Mouse (Mus musculus): Measurements from ENCODE around the gene Arid5b. TPM values are rescaled to one million over a fixed set of nuclear protein-coding genes. Genes with fewer than 3 reads are reported as not detected.

Gene Arid5b
- polyA plus RNA-seq, 1 experiment: 8.6 TPM

DNA sequence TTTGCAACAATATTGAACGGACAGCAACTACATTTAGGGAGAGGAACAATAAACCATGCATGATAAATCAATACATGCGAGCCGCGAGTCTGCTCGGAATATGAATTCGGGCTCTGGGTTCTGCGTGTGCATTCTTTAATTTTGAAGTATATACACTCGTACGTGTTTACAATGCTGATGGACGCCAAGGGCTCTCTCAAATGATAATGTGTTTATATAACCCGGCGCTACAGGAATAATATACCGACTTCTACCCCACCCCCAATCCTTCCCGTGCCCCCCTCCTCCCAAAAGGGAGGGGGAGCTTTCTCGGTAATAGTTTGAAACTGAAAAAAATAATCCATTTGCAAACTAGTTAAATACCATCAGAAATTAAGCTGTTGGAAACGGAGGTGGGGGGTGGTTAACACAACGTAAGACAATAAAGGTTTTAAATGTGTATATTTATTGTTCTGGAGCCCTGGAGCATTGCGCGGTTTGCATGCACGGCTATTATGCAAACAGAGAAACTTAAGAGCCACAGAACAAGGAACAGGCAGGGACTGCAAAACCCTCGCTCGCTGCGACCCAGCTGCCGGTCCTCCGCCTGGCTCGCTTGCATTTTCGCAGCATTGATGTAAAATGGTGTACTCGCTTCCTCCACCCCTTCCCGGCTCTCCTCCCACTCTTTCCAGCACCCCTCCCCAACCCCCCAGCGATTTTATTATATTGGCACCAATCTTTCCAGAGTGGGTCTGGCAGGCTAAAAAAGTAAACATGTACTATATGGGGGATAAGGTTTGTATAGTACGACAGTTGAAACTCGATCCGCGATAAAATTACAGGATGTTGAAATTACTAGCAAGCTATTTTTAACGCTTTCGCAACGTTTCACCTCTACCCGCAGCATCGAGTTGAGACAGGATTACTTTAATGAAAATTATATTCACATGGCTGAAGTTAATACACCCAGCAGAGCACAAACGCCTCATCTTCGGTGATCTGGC, 1.3 kb upstream of the Arid5b start:
- TF ChIP-seq POLR2A (IDR thresholded peaks at IDR 0.05; ENCODE audit: low read depth, low read length): peak; percentile 35
- TF ChIP-seq CTCF (conservative IDR thresholded peaks at IDR 0.05; ENCODE audit: insufficient read depth, insufficient read length, low read depth, low read length): no peak
- H3K27me3 ChIP-seq (replicated peaks; ENCODE audit: control insufficient read depth, insufficient read depth, low read length): no peaks in the 10 kb centered on the region
- WGBS: under 1% methylated on average over 41 of the region's 41 CpGs
- no peaks in the 10 kb centered on the region for H3K36me3 ChIP-seq (ENCODE audit: control insufficient read depth, insufficient read depth, low read length)
- H3K27ac ChIP-seq (ENCODE audit: insufficient read depth, low read depth, low read length): peak overlapping the region; percentile 94
- H3K4me1 ChIP-seq (ENCODE audit: control insufficient read depth, insufficient read depth, low read length): peaks cover 1% of the 10 kb centered on the region; the same call in 1 of the 2 replicates
- peak; percentile 81 for DNase-seq
- peak overlapping the region; percentile 81 for H3K4me3 ChIP-seq (ENCODE audit: insufficient read depth, low read depth, low read length)

DNA sequence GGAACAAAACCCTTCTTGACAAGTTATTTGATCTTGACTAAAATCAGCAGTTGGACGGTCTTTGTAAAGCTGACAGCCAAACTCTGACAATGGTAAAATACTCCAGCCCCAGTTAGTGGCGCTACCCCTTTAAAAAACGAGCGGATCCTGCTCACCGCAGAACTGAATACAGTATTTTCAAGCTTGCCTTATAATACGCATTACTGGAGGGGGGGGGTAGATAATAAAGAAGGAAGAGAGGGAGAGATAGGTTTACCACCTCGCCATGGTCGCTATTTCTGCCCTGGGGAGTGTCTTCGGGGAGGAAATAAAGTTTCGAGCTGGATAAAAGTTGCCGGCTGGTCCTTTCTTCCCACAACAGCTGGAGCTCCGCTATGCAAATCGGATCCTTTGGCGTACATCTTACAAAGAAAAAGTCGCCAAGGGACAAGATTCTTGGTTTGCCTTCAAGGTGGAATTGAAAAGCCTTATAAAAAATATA, 829 bp downstream of the Arid5b start:
- TF ChIP-seq CTCF (conservative IDR thresholded peaks at IDR 0.05; ENCODE audit: insufficient read depth, insufficient read length, low read depth, low read length) (no peak), POLR2A (IDR thresholded peaks at IDR 0.05; ENCODE audit: low read depth, low read length) (no peak)
- Histone ChIP-seq H3K27me3 (replicated peaks; ENCODE audit: control insufficient read depth, insufficient read depth, low read length) (no peaks in the 10 kb centered on the region), H3K4me3 (ENCODE audit: insufficient read depth, low read depth, low read length) (peak overlapping the region; percentile 90), H3K27ac (ENCODE audit: insufficient read depth, low read depth, low read length) (peak overlapping the region; percentile 95), H3K36me3 (ENCODE audit: control insufficient read depth, insufficient read depth, low read length) (no peaks in the 10 kb centered on the region), H3K4me1 (ENCODE audit: control insufficient read depth, insufficient read depth, low read length) (peaks cover 7% of the 10 kb centered on the region; the same call in 1 of the 2 replicates)
- peak; percentile 80 for DNase-seq
- WGBS: under 1% methylated on average over 15 of the region's 15 CpGs

- Histone ChIP-seq H3K27ac (ENCODE audit: insufficient read depth, low read depth, low read length) (peak overlapping the region; percentile 95), H3K4me1 (ENCODE audit: control insufficient read depth, insufficient read depth, low read length) (peaks cover 7% of the 10 kb centered on the region; the same call in 1 of the 2 replicates), H3K4me3 (ENCODE audit: insufficient read depth, low read depth, low read length) (peak overlapping the region; percentile 75), H3K36me3 (ENCODE audit: control insufficient read depth, insufficient read depth, low read length) (no peaks in the 10 kb centered on the region), H3K27me3 (replicated peaks; ENCODE audit: control insufficient read depth, insufficient read depth, low read length) (no peaks in the 10 kb centered on the region)
- DNase-seq: peak; percentile 66
- WGBS: 0% methylated on average over 34 of the region's 34 CpGs
- TF ChIP-seq CTCF (conservative IDR thresholded peaks at IDR 0.05; ENCODE audit: insufficient read depth, insufficient read length, low read depth, low read length): no peak
- TF ChIP-seq POLR2A (IDR thresholded peaks at IDR 0.05; ENCODE audit: low read depth, low read length): no peak
Measured at GRCm38 (mm10) chr10:68276976-68277441, 1.5 kb downstream of the Arid5b start.

DNA sequence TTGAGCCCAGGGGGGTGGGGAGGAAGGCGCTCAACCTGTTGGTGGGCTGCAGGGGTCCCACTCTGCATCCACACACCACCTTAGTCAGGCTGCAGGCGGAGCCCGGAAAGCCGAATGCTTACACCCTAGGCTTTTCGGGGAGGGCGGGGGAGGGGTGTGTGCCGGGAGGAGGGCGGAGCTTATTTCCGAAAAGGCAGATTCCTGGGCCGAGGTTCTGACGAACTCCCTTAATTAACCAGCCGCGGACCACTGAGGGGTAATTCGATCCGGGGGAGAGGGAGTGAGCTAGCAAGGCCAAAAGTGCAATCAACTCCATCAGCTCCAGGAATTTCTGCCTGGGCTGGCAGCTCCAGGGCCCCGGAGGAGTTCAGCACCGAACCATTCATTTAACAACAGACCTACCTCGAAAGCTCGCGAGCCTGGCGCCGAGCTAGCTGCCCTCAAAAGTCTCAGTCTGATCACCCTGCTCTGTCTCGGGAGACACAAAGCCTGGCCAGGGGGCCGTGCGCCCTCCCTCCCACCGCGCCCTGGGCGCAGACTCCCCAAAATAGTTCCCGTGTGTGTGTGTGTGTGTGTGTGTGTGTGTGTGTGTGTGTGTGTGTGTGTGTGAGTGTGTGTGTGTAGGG, 2.1 kb downstream of the Arid5b start:
- Histone ChIP-seq H3K4me1 (ENCODE audit: control insufficient read depth, insufficient read depth, low read length) (peaks cover 7% of the 10 kb centered on the region; the same call in 1 of the 2 replicates), H3K27ac (ENCODE audit: insufficient read depth, low read depth, low read length) (peak overlapping the region; percentile 95), H3K36me3 (ENCODE audit: control insufficient read depth, insufficient read depth, low read length) (no peaks in the 10 kb centered on the region), H3K4me3 (ENCODE audit: insufficient read depth, low read depth, low read length) (peak overlapping the region; percentile 75), H3K27me3 (replicated peaks; ENCODE audit: control insufficient read depth, insufficient read depth, low read length) (no peaks in the 10 kb centered on the region)
- under 1% methylated on average over 29 of the region's 29 CpGs for WGBS
- peak; percentile 91 for DNase-seq
- TF ChIP-seq CTCF (conservative IDR thresholded peaks at IDR 0.05; ENCODE audit: insufficient read depth, insufficient read length, low read depth, low read length) (no peak), POLR2A (IDR thresholded peaks at IDR 0.05; ENCODE audit: low read depth, low read length) (no peak)

GRCm38 (mm10) chr10:68274900-68275760, 3.4 kb downstream of the Arid5b start:
- H3K36me3 ChIP-seq (ENCODE audit: control insufficient read depth, insufficient read depth, low read length): no peaks in the 10 kb centered on the region
- peak; percentile 80 for DNase-seq
- no peak overlapping the region for H3K4me3 ChIP-seq (ENCODE audit: insufficient read depth, low read depth, low read length)
- no peak for TF ChIP-seq POLR2A (IDR thresholded peaks at IDR 0.05; ENCODE audit: low read depth, low read length)
- TF ChIP-seq CTCF (conservative IDR thresholded peaks at IDR 0.05; ENCODE audit: insufficient read depth, insufficient read length, low read depth, low read length): no peak
- WGBS: 13% methylated on average over 18 of the region's 18 CpGs
- no peaks in the 10 kb centered on the region for H3K27me3 ChIP-seq (replicated peaks; ENCODE audit: control insufficient read depth, insufficient read depth, low read length)
- H3K27ac ChIP-seq (ENCODE audit: insufficient read depth, low read depth, low read length): peak overlapping the region; percentile 46
- H3K4me1 ChIP-seq (ENCODE audit: control insufficient read depth, insufficient read depth, low read length): peaks cover 10% of the 10 kb centered on the region; the same call in 1 of the 2 replicates

DNA sequence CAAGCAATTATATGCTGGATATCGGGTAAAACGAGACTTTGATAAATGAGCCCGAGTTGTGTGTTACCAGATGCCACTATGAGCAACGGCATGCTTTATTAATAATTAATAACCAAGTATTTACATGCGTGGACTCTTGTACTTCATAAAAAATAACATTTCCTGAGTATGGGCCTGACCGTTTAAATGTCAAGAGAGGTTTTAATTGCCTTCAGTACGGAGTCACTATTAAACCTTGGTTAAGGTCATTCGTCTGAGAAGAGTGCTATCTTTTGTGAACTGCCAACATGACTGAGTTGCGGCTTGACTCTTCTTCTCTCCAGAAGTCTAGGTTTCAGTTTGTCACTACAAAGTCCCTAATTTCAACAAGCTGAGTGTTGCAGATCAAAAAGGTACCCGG, 8.8 kb downstream of the Arid5b start:
- Histone ChIP-seq H3K36me3 (ENCODE audit: control insufficient read depth, insufficient read depth, low read length) (no peaks in the 10 kb centered on the region; the same call in 1 of the 2 replicates), H3K4me1 (ENCODE audit: control insufficient read depth, insufficient read depth, low read length) (peaks cover 42% of the 10 kb centered on the region), H3K27ac (ENCODE audit: insufficient read depth, low read depth, low read length) (peak overlapping the region; percentile 63), H3K27me3 (replicated peaks; ENCODE audit: control insufficient read depth, insufficient read depth, low read length) (no peaks in the 10 kb centered on the region), H3K4me3 (ENCODE audit: insufficient read depth, low read depth, low read length) (no peak overlapping the region)
- 44% methylated on average over 10 of the region's 10 CpGs for WGBS
- TF ChIP-seq CTCF (conservative IDR thresholded peaks at IDR 0.05; ENCODE audit: insufficient read depth, insufficient read length, low read depth, low read length): no peak
- TF ChIP-seq POLR2A (IDR thresholded peaks at IDR 0.05; ENCODE audit: low read depth, low read length): no peak
- DNase-seq: no peak

Data from kidney, adult 2 months (tissue).